Mouse (Mus musculus) gastrocnemius, adult 2 months (tissue): ENCODE measurements around the gene Sfxn4. TPM values are rescaled to one million over a fixed set of nuclear protein-coding genes. Genes with fewer than 3 reads are reported as not detected.

ENCODE experiments used
- DNase-seq: peaks from one replicate; pipeline ENCODE4 v3.0.0; 2022
- H3K27ac ChIP-seq: fragments of 200-600 bp; 2 replicates; pipeline ENCODE4 v1.8.1; 2022; ENCODE audit warnings: mild to moderate bottlenecking
- H3K4me3 ChIP-seq: fragments of 200-600 bp; 2 replicates; pipeline ENCODE4 v1.8.1; 2022; ENCODE audit warnings: mild to moderate bottlenecking, moderate library complexity
- CTCF ChIP-seq: fragments of 200-600 bp; IDR thresholded peaks from 2 replicates; pipeline ENCODE4 v1.8.1; 2022; ENCODE audit warnings: antibody characterized with exemption, mild to moderate bottlenecking, moderate library complexity
- intact Hi-C: fragments of 180-260 bp; cut with DNase I; formaldehyde crosslinking; loops from one replicate; pipeline ENCODE4 v1.15.1; 2025
- total RNA-seq, 2 experiments: library from RNA; stranded (reverse); gene quantifications; 2 replicates each; pipeline ENCODE4 v1.2.3; 2021

The Sfxn4 gene
- total RNA-seq, 2 experiments from 2014 or later = 1.6 to 4.2 TPM

- peak within 1 kb of the TSS; percentile 88 for H3K4me3 ChIP-seq
- peak; percentile 95 for DNase-seq
- intact Hi-C loops = loop anchor here (2.0 kb wide), 1 partner anchor 21 kb away; the partner anchor contains the start of gene Eif3a
- TF ChIP-seq CTCF = peak; percentile 81
- peak within 1 kb of the TSS; percentile 95 for H3K27ac ChIP-seq
Measured at GRCm38 (mm10) chr19:60811098-60812035, 49.9 kb downstream of the Sfxn4 start, which contains the start of gene Fam45a. TSS of gene Fam45a (plus strand) at chr19:60811585.

- DNase-seq = no peak
- intact Hi-C loops = loop anchor here (2.0 kb wide), 1 partner anchor 19 kb away; the partner anchor contains the start of gene Eif3a
- TF ChIP-seq CTCF = no peak
- Histone ChIP-seq H3K4me3 (no peak overlapping the region), H3K27ac (no peak overlapping the region)
Measured at GRCm38 (mm10) chr19:60809927-60810326, 51.4 kb downstream of the Sfxn4 start.

- TF ChIP-seq CTCF = no peak
- intact Hi-C loops = no loop called here
- DNase-seq = no peak
Measured at GRCm38 (mm10) chr19:60804903-60805302, 56.4 kb downstream of the Sfxn4 start.

GRCm38 (mm10) chr19:60799867-60800569, 61.3 kb downstream of the Sfxn4 start:
- DNase-seq = no peak
- intact Hi-C loops = no loop called here
- Histone ChIP-seq H3K4me3 (no peak overlapping the region), H3K27ac (no peak overlapping the region)
- TF ChIP-seq CTCF = no peak

More at GRCm38 (mm10) chr19:60804903-60805302, 56.4 kb downstream of the Sfxn4 start:
- Histone ChIP-seq H3K4me3 (no peak overlapping the region), H3K27ac (no peak overlapping the region)

GRCm38 (mm10) chr19:60797415-60797814, 63.9 kb downstream of the Sfxn4 start:
- DNase-seq = no peak
- no peak for TF ChIP-seq CTCF
- no peak overlapping the region for H3K27ac ChIP-seq
- H3K4me3 ChIP-seq = no peak overlapping the region
- intact Hi-C loops = no loop called here

GRCm38 (mm10) chr19:60795244-60795643, 66.0 kb downstream of the Sfxn4 start:
- Histone ChIP-seq H3K27ac (no peak overlapping the region), H3K4me3 (no peak overlapping the region)
- intact Hi-C loops = no loop called here
- DNase-seq = no peak
- no peak for TF ChIP-seq CTCF

- Histone ChIP-seq H3K4me3 (no peak overlapping the region), H3K27ac (no peak overlapping the region)
- no peak for TF ChIP-seq CTCF
- no peak for DNase-seq
- intact Hi-C loops = no loop called here
Measured at GRCm38 (mm10) chr19:60793170-60793707, 68.0 kb downstream of the Sfxn4 start.

- intact Hi-C loops = loop anchor here (2.0 kb wide), 1 partner anchor 20 kb away; the partner anchor contains the start of gene Fam45a
- DNase-seq = no peak
- Histone ChIP-seq H3K27ac (peak overlapping the region; percentile 98), H3K4me3 (peak overlapping the region; percentile 80)
- no peak for TF ChIP-seq CTCF
Measured at GRCm38 (mm10) chr19:60791164-60791563, 70.1 kb downstream of the Sfxn4 start.

GRCm38 (mm10) chr19:60790551-60791161, 70.6 kb downstream of the Sfxn4 start, which contains the start of gene Eif3a:
TSS of gene Eif3a (minus strand) at chr19:60790658.
- Histone ChIP-seq H3K27ac (peak within 1 kb of the TSS; percentile 98), H3K4me3 (peak within 1 kb of the TSS; percentile 80)
- TF ChIP-seq CTCF = no peak
- intact Hi-C loops = loop anchor here (2.0 kb wide), 1 partner anchor 20 kb away; the partner anchor contains the start of gene Fam45a
- DNase-seq = peak; percentile 97

GRCm38 (mm10) chr19:60789919-60790506, 71.3 kb downstream of the Sfxn4 start:
- peak overlapping the region; percentile 98 for H3K27ac ChIP-seq
- intact Hi-C loops = loop anchor here (2.0 to 10.0 kb wide), 2 partner anchors 21 to 205 kb away; partner anchors contain the start of genes Cacul1 and Fam45a
- peak overlapping the region; percentile 80 for H3K4me3 ChIP-seq
- no peak for TF ChIP-seq CTCF
- peak; percentile 74 for DNase-seq

GRCm38 (mm10) chr19:60789452-60789851, 71.8 kb downstream of the Sfxn4 start:
- DNase-seq = no peak
- intact Hi-C loops = loop anchor here (10.0 kb wide), 1 partner anchor 205 kb away; the partner anchor contains the start of gene Cacul1
- H3K4me3 ChIP-seq = peak overlapping the region; percentile 80
- H3K27ac ChIP-seq = peak overlapping the region; percentile 98
- TF ChIP-seq CTCF = no peak
